Mouse (Mus musculus): ENCODE data around the gene D930048N14Rik.

D930048N14Rik gene

GRCm38 (mm10) chr11:51702831-51703230, 52.1 kb downstream of the D930048N14Rik start:
- DNase-seq (ENCODE audit: low read depth, low spot score): no peak

GRCm38 (mm10) chr11:51703379-51703998, 52.7 kb downstream of the D930048N14Rik start:
- no peak for DNase-seq (ENCODE audit: low read depth, low spot score)

- no peak for DNase-seq (ENCODE audit: low read depth, low spot score)
These were observed 55.7 kb downstream of the D930048N14Rik start for GRCm38 (mm10) chr11:51706451-51706850.

GRCm38 (mm10) chr11:51707080-51707479, 56.3 kb downstream of the D930048N14Rik start:
- DNase-seq (ENCODE audit: low read depth, low spot score): no peak
